Mouse (Mus musculus): Measurements from ENCODE around the gene Scube1. TPM values are rescaled to one million over a fixed set of nuclear protein-coding genes. Genes with fewer than 3 reads are reported as not detected.

The Scube1 gene
- total and polyA plus RNA-seq, 2 experiments = 0.13 to 0.18 TPM

GRCm38 (mm10) chr15:83724160-83724885 is 498 bp downstream of the Scube1 start:
- peaks cover 8% of the 10 kb centered on the region; the same call in 1 of the 2 replicates for H3K27me3 ChIP-seq (ENCODE audit: control insufficient read depth, insufficient read depth, low read length)
- no peaks in the 10 kb centered on the region for H3K79me2 ChIP-seq (ENCODE audit: control insufficient read depth, insufficient read depth, low read length)
- H3K9ac ChIP-seq (ENCODE audit: low read depth, low read length) = peak overlapping the region; percentile 74
- 3% methylated on average over 60 of the region's 61 CpGs for WGBS
- peak overlapping the region; percentile 49; the same call in 1 of the 2 replicates for H3K4me3 ChIP-seq (ENCODE audit: insufficient read depth, low read depth, low read length)
- no peaks in the 10 kb centered on the region for H3K36me3 ChIP-seq (ENCODE audit: control insufficient read depth, insufficient read depth, low read length)
- no peaks in the 10 kb centered on the region for H3K4me1 ChIP-seq (ENCODE audit: control insufficient read depth, insufficient read depth, low read length)
- no peak for DNase-seq (ENCODE audit: extremely low read depth, low read depth, low spot score)
- H3K27ac ChIP-seq (replicated peaks; ENCODE audit: insufficient read depth, low read depth, low read length) = no peak overlapping the region
- TF ChIP-seq CTCF (IDR thresholded peaks at IDR 0.05; ENCODE audit: low read depth, low read length) (no peak), POLR2A (IDR thresholded peaks at IDR 0.05; ENCODE audit: extremely low read depth, insufficient read depth, low read length) (no peak)

GRCm38 (mm10) chr15:83715582-83716228 is 9.1 kb downstream of the Scube1 start:
- Histone ChIP-seq H3K79me2 (ENCODE audit: control insufficient read depth, insufficient read depth, low read length) (no peaks in the 10 kb centered on the region), H3K27ac (replicated peaks; ENCODE audit: insufficient read depth, low read depth, low read length) (no peak overlapping the region), H3K4me3 (ENCODE audit: insufficient read depth, low read depth, low read length) (no peak overlapping the region), H3K4me1 (ENCODE audit: control insufficient read depth, insufficient read depth, low read length) (no peaks in the 10 kb centered on the region), H3K9ac (ENCODE audit: low read depth, low read length) (no peak overlapping the region), H3K36me3 (ENCODE audit: control insufficient read depth, insufficient read depth, low read length) (no peaks in the 10 kb centered on the region), H3K27me3 (ENCODE audit: control insufficient read depth, insufficient read depth, low read length) (no peaks in the 10 kb centered on the region)
- no peak for DNase-seq (ENCODE audit: extremely low read depth, low read depth, low spot score)
- WGBS = 77% methylated on average over 6 of the region's 6 CpGs
- TF ChIP-seq POLR2A (IDR thresholded peaks at IDR 0.05; ENCODE audit: extremely low read depth, insufficient read depth, low read length) (no peak), CTCF (IDR thresholded peaks at IDR 0.05; ENCODE audit: low read depth, low read length) (no peak)

GRCm38 (mm10) chr15:83712798-83713197 is 12.0 kb downstream of the Scube1 start:
- H3K27ac ChIP-seq (replicated peaks; ENCODE audit: insufficient read depth, low read depth, low read length) = no peak overlapping the region
- no peak for TF ChIP-seq POLR2A (IDR thresholded peaks at IDR 0.05; ENCODE audit: extremely low read depth, insufficient read depth, low read length)
- no peaks in the 10 kb centered on the region for H3K27me3 ChIP-seq (ENCODE audit: control insufficient read depth, insufficient read depth, low read length)
- H3K79me2 ChIP-seq (ENCODE audit: control insufficient read depth, insufficient read depth, low read length) = no peaks in the 10 kb centered on the region
- no peak for DNase-seq (ENCODE audit: extremely low read depth, low read depth, low spot score)
- H3K4me1 ChIP-seq (ENCODE audit: control insufficient read depth, insufficient read depth, low read length) = no peaks in the 10 kb centered on the region
- H3K4me3 ChIP-seq (ENCODE audit: insufficient read depth, low read depth, low read length) = no peak overlapping the region
- H3K9ac ChIP-seq (ENCODE audit: low read depth, low read length) = no peak overlapping the region
- H3K36me3 ChIP-seq (ENCODE audit: control insufficient read depth, insufficient read depth, low read length) = no peaks in the 10 kb centered on the region
- WGBS = 84% methylated on average over 10 of the region's 10 CpGs

- Histone ChIP-seq H3K27ac (replicated peaks; ENCODE audit: insufficient read depth, low read depth, low read length) (no peak overlapping the region), H3K27me3 (ENCODE audit: control insufficient read depth, insufficient read depth, low read length) (no peaks in the 10 kb centered on the region), H3K4me1 (ENCODE audit: control insufficient read depth, insufficient read depth, low read length) (no peaks in the 10 kb centered on the region), H3K36me3 (ENCODE audit: control insufficient read depth, insufficient read depth, low read length) (no peaks in the 10 kb centered on the region), H3K9ac (ENCODE audit: low read depth, low read length) (no peak overlapping the region), H3K79me2 (ENCODE audit: control insufficient read depth, insufficient read depth, low read length) (no peaks in the 10 kb centered on the region), H3K4me3 (ENCODE audit: insufficient read depth, low read depth, low read length) (no peak overlapping the region)
- 92% methylated on average over 5 of the region's 5 CpGs for WGBS
- no peak for TF ChIP-seq CTCF (IDR thresholded peaks at IDR 0.05; ENCODE audit: low read depth, low read length)
- TF ChIP-seq POLR2A (IDR thresholded peaks at IDR 0.05; ENCODE audit: extremely low read depth, insufficient read depth, low read length) = no peak
- no peak for DNase-seq (ENCODE audit: extremely low read depth, low read depth, low spot score)
Observed at GRCm38 (mm10) chr15:83712361-83712760, 12.5 kb downstream of the Scube1 start.

- H3K4me3 ChIP-seq (ENCODE audit: insufficient read depth, low read depth, low read length) = no peak overlapping the region
- 69% methylated on average over 23 of the region's 23 CpGs for WGBS
- no peak overlapping the region for H3K27ac ChIP-seq (replicated peaks; ENCODE audit: insufficient read depth, low read depth, low read length)
- no peak for DNase-seq (ENCODE audit: extremely low read depth, low read depth, low spot score)
- H3K36me3 ChIP-seq (ENCODE audit: control insufficient read depth, insufficient read depth, low read length) = no peaks in the 10 kb centered on the region
- no peak overlapping the region for H3K9ac ChIP-seq (ENCODE audit: low read depth, low read length)
- no peaks in the 10 kb centered on the region for H3K79me2 ChIP-seq (ENCODE audit: control insufficient read depth, insufficient read depth, low read length)
- H3K27me3 ChIP-seq (ENCODE audit: control insufficient read depth, insufficient read depth, low read length) = no peaks in the 10 kb centered on the region
- TF ChIP-seq CTCF (IDR thresholded peaks at IDR 0.05; ENCODE audit: low read depth, low read length) = no peak
- TF ChIP-seq POLR2A (IDR thresholded peaks at IDR 0.05; ENCODE audit: extremely low read depth, insufficient read depth, low read length) = no peak
- H3K4me1 ChIP-seq (ENCODE audit: control insufficient read depth, insufficient read depth, low read length) = no peaks in the 10 kb centered on the region
Observed at GRCm38 (mm10) chr15:83709889-83710774, 14.7 kb downstream of the Scube1 start.
